Mouse (Mus musculus) MEL (cell line): Measurements from ENCODE around the gene Cd8a. TPM values are rescaled to one million over a fixed set of nuclear protein-coding genes. Genes with fewer than 3 reads are reported as not detected.

ENCODE experiments used
- DNase-seq: peaks from one replicate; pipeline ENCODE4 v3.0.0; 2011; ENCODE audit warnings: low read depth, low spot score
- H3K27ac ChIP-seq: 2 replicates; pipeline ENCODE4 v1.5.1; 2012; ENCODE audit warnings: low read depth, mild to moderate bottlenecking, control low read depth, low read length, moderate library complexity; ENCODE audit not compliant: control insufficient read depth
- H3K27me3 ChIP-seq, 2 experiments: fragments of 150-350 bp in 1 of 2; sonication (generic) in 1 of 2; 2 replicates each; pipeline ENCODE4 v1.6.1; 2012; ENCODE audit warnings: low read length in 2 of 2, mild to moderate bottlenecking in 2 of 2, improper control_type of control experiment in 1 of 2, moderate library complexity in 1 of 2; ENCODE audit not compliant: insufficient read depth in 2 of 2, control insufficient read depth in 1 of 2
- H3K36me3 ChIP-seq, 2 experiments: 2 replicates each; pipeline ENCODE4 v1.6.1; 2012 to 2014; ENCODE audit warnings: low read length in 2 of 2, improper control_type of control experiment in 1 of 2, inconsistent platforms in 1 of 2, mild to moderate bottlenecking in 1 of 2; ENCODE audit not compliant: insufficient read depth in 2 of 2, control insufficient read depth in 1 of 2
- H3K4me1 ChIP-seq, 2 experiments: fragments of 150-350 bp in 1 of 2; sonication (generic) in 1 of 2; 2 replicates each; pipeline ENCODE4 v1.6.1; 2012; ENCODE audit warnings: low read length in 2 of 2, improper control_type of control experiment in 1 of 2, mild to moderate bottlenecking in 1 of 2; ENCODE audit not compliant: insufficient read depth in 2 of 2, control insufficient read depth in 1 of 2
- H3K4me3 ChIP-seq, 2 experiments: fragments of 150-350 bp in 1 of 2; sonication (generic) in 1 of 2; 2 replicates each; pipeline ENCODE4 v1.5.1; 2012; ENCODE audit warnings: low read depth in 2 of 2, low read length in 2 of 2, mild to moderate bottlenecking in 2 of 2, moderate library complexity in 2 of 2, control low read depth in 1 of 2, improper control_type of control experiment in 1 of 2; ENCODE audit not compliant: control insufficient read depth in 1 of 2, insufficient read depth in 1 of 2
- H3K79me2 ChIP-seq: 2 replicates; pipeline ENCODE4 v1.6.1; 2012; ENCODE audit warnings: mild to moderate bottlenecking, low read length, moderate library complexity; ENCODE audit not compliant: control insufficient read depth, poor library complexity, insufficient read depth
- H3K9ac ChIP-seq: 2 replicates; pipeline ENCODE4 v1.6.1; 2012; ENCODE audit warnings: low read depth, mild to moderate bottlenecking, control low read depth, low read length, moderate library complexity; ENCODE audit not compliant: control insufficient read depth, poor library complexity, severe bottlenecking
- H3K9me3 ChIP-seq: fragments of 150-350 bp; sonication (generic); replicated peaks from 2 replicates; pipeline ENCODE4 v1.6.1; 2012; ENCODE audit warnings: mild to moderate bottlenecking, low read length, improper control_type of control experiment, moderate library complexity; ENCODE audit not compliant: insufficient read depth
- BHLHE40 ChIP-seq: IDR thresholded peaks from 2 replicates; pipeline ENCODE4 v1.6.1; 2012; ENCODE audit warnings: low read depth, mild to moderate bottlenecking, inconsistent platforms, low read length, improper control_type of control experiment, borderline replicate concordance
- CHD1 ChIP-seq: IDR thresholded peaks from 2 replicates; pipeline ENCODE4 v1.6.1; 2012; ENCODE audit warnings: low read depth, mild to moderate bottlenecking, inconsistent platforms, low read length, improper control_type of control experiment
- CTCF ChIP-seq, 3 experiments: IDR thresholded peaks in 2 of 3; conservative IDR thresholded peaks in 1 of 3; 2 replicates each; pipeline ENCODE4 v1.5.1; 2011 to 2012; ENCODE audit warnings: low read length in 3 of 3, low read depth in 2 of 3, mild to moderate bottlenecking in 2 of 3, improper control_type of control experiment in 1 of 3, inconsistent platforms in 1 of 3, mixed read lengths in 1 of 3, moderate library complexity in 1 of 3; ENCODE audit not compliant: control insufficient read depth in 1 of 3, insufficient read depth in 1 of 3, poor library complexity in 1 of 3, severe bottlenecking in 1 of 3
- E2F4 ChIP-seq: IDR thresholded peaks from 2 replicates; pipeline ENCODE4 v1.6.1; 2011; ENCODE audit warnings: low read depth, low read length, improper control_type of control experiment, borderline replicate concordance
- EP300 ChIP-seq, 2 experiments: IDR thresholded peaks; 2 replicates each; pipeline ENCODE4 v1.6.1; 2011; ENCODE audit warnings: improper control_type of control experiment in 2 of 2, low read length in 2 of 2, low read depth in 1 of 2, mild to moderate bottlenecking in 1 of 2
- HCFC1 ChIP-seq: IDR thresholded peaks from 2 replicates; pipeline ENCODE4 v1.6.1; 2012; ENCODE audit warnings: low read depth, mild to moderate bottlenecking, inconsistent platforms, low read length, improper control_type of control experiment, moderate library complexity
- JUND ChIP-seq: IDR thresholded peaks from 2 replicates; pipeline ENCODE4 v1.6.1; 2011; ENCODE audit warnings: low read depth, mild to moderate bottlenecking, improper control_type of control experiment, low read length
- KAT2A ChIP-seq: conservative IDR thresholded peaks from 2 replicates; pipeline ENCODE4 v1.6.1; 2012; ENCODE audit warnings: low read depth, low read length, improper control_type of control experiment, inconsistent platforms
- MEF2A ChIP-seq: IDR thresholded peaks from 2 replicates; pipeline ENCODE4 v1.6.1; 2014; ENCODE audit warnings: low read depth, mild to moderate bottlenecking, inconsistent platforms, low read length, improper control_type of control experiment; ENCODE audit not compliant: poor library complexity, insufficient replicate concordance, severe bottlenecking; ENCODE audit errors: extremely low read depth
- MXI1 ChIP-seq: IDR thresholded peaks from 2 replicates; pipeline ENCODE4 v1.6.1; 2011; ENCODE audit warnings: mild to moderate bottlenecking, low read depth, low read length, improper control_type of control experiment
- MYC ChIP-seq: IDR thresholded peaks from 2 replicates; pipeline ENCODE4 v1.6.1; 2011; ENCODE audit warnings: low read depth, mild to moderate bottlenecking, low read length, improper control_type of control experiment, moderate library complexity
- POLR2A ChIP-seq, 2 experiments: IDR thresholded peaks; 2 replicates each; pipeline ENCODE4 v1.6.1; 2011 to 2012; ENCODE audit warnings: low read length in 2 of 2, mild to moderate bottlenecking in 2 of 2, control low read depth in 1 of 2, improper control_type of control experiment in 1 of 2, low read depth in 1 of 2, moderate library complexity in 1 of 2; ENCODE audit not compliant: control insufficient read depth in 1 of 2, insufficient read depth in 1 of 2, poor library complexity in 1 of 2
- RCOR1 ChIP-seq: IDR thresholded peaks from 2 replicates; pipeline ENCODE4 v1.6.1; 2012; ENCODE audit warnings: low read depth, mild to moderate bottlenecking, inconsistent platforms, low read length, improper control_type of control experiment
- SIN3A ChIP-seq: IDR thresholded peaks from 2 replicates; pipeline ENCODE4 v1.6.1; 2012; ENCODE audit warnings: low read length, improper control_type of control experiment, inconsistent platforms
- SMC3 ChIP-seq: IDR thresholded peaks from 2 replicates; pipeline ENCODE4 v1.6.1; 2011; ENCODE audit warnings: low read depth, low read length, improper control_type of control experiment
- TAL1 ChIP-seq: IDR thresholded peaks from 2 replicates; pipeline ENCODE4 v1.6.1; 2012; ENCODE audit warnings: mild to moderate bottlenecking, inconsistent platforms, low read length, moderate library complexity, mixed read lengths
- TBP ChIP-seq: IDR thresholded peaks from 2 replicates; pipeline ENCODE4 v1.8.0; 2011; ENCODE audit warnings: low read depth, low read length, improper control_type of control experiment
- TCF12 ChIP-seq: IDR thresholded peaks from 2 replicates; pipeline ENCODE4 v1.6.1; 2014; ENCODE audit warnings: low read depth, mild to moderate bottlenecking, inconsistent platforms, low read length, improper control_type of control experiment, moderate library complexity
- UBTF ChIP-seq: IDR thresholded peaks from 2 replicates; pipeline ENCODE4 v1.6.1; 2012; ENCODE audit warnings: low read depth, mild to moderate bottlenecking, inconsistent platforms, low read length, improper control_type of control experiment, moderate library complexity, borderline replicate concordance; ENCODE audit not compliant: insufficient read depth
- ZC3H11A ChIP-seq: IDR thresholded peaks from 2 replicates; pipeline ENCODE4 v1.6.1; 2012; ENCODE audit warnings: low read depth, mild to moderate bottlenecking, inconsistent platforms, low read length, improper control_type of control experiment
- ZMIZ1 ChIP-seq: IDR thresholded peaks from 2 replicates; pipeline ENCODE4 v1.6.1; 2012; ENCODE audit warnings: low read depth, mild to moderate bottlenecking, inconsistent platforms, low read length, improper control_type of control experiment, moderate library complexity
- ZNF384 ChIP-seq: IDR thresholded peaks from 2 replicates; pipeline ENCODE4 v1.6.1; 2012; ENCODE audit warnings: low read depth, mild to moderate bottlenecking, inconsistent platforms, low read length, improper control_type of control experiment
- polyA plus RNA-seq, 2 experiments: library from polyadenylated mRNA; stranded (reverse) in 1 of 2; unstranded in 1 of 2; fragments of >175 nt in 1 of 2; fragments of >200 nt in 1 of 2; gene quantifications; 2 replicates each; pipeline versions ENCODE4 v1.2.1 to v1.2.4; 2012; ENCODE audit warnings: low replicate concordance in 2 of 2, low read depth in 1 of 2; ENCODE audit not compliant: insufficient read length in 2 of 2, insufficient read depth in 1 of 2, missing spikeins in 1 of 2
- total RNA-seq: library from RNA; depleted of rRNA; stranded (reverse); fragments of 300-350 nt; gene quantifications from 2 replicates; pipeline ENCODE4 v1.2.3, GENCODE M21; 2012

The Cd8a gene
- total and polyA plus RNA-seq, 3 experiments = not detected

GRCm38 (mm10) chr6:71381654-71382053, 8.4 kb downstream of the Cd8a start:
- Histone ChIP-seq H3K4me1 (no peaks in the 10 kb centered on the region), H3K36me3 (no peaks in the 10 kb centered on the region), H3K9ac (no peak overlapping the region), H3K4me3 (no peak overlapping the region), H3K27ac (no peak overlapping the region), H3K79me2 (no peaks in the 10 kb centered on the region), H3K9me3 (no peaks in the 10 kb centered on the region), H3K27me3 (0 out of 4 replicates have a peak, but pooled peaks cover 0 to 1% of the 10 kb centered on the region in 2 experiments)
- TF ChIP-seq JUND = no peak
- TF ChIP-seq POLR2A (IDR thresholded peaks at IDR 0.05; ENCODE audit: control insufficient read depth in 1 of 2, insufficient read depth in 1 of 2, low read depth in 1 of 2, low read length in 2 of 2, poor library complexity in 1 of 2) = no peak
- no peak for TF ChIP-seq TAL1
- no peak for TF ChIP-seq MXI1
- TF ChIP-seq CTCF (IDR thresholded peaks at IDR 0.05 in 2 of 3, conservative IDR thresholded peaks at IDR 0.05 in 1 of 3; ENCODE audit: control insufficient read depth in 1 of 3, insufficient read depth in 1 of 3, low read depth in 2 of 3, low read length in 3 of 3, poor library complexity in 1 of 3, severe bottlenecking in 1 of 3) = no peak
- no peak for TF ChIP-seq BHLHE40
- no peak for DNase-seq

GRCm38 (mm10) chr6:71390496-71390895, 17.3 kb downstream of the Cd8a start:
- DNase-seq = no peak
- Histone ChIP-seq H3K27ac (no peak overlapping the region), H3K9ac (no peak overlapping the region), H3K27me3 (no peaks in the 10 kb centered on the region), H3K79me2 (no peaks in the 10 kb centered on the region), H3K4me1 (no peaks in the 10 kb centered on the region), H3K36me3 (peaks cover 0 to 1% of the 10 kb centered on the region in 2 experiments; a peak in 1 of 4 replicates), H3K9me3 (no peaks in the 10 kb centered on the region), H3K4me3 (no peak overlapping the region)
- no peak for TF ChIP-seq MEF2A
- no peak for TF ChIP-seq HCFC1
- TF ChIP-seq ZNF384 = no peak
- no peak for TF ChIP-seq MYC
- TF ChIP-seq BHLHE40 = no peak
- TF ChIP-seq UBTF = no peak
- no peak for TF ChIP-seq E2F4
- TF ChIP-seq SMC3 = no peak
- TF ChIP-seq EP300 (IDR thresholded peaks at IDR 0.05; ENCODE audit: low read depth in 1 of 2, low read length in 2 of 2) = no peak
- no peak for TF ChIP-seq ZC3H11A
- no peak for TF ChIP-seq MXI1
- TF ChIP-seq SIN3A = no peak
- no peak for TF ChIP-seq RCOR1
- no peak for TF ChIP-seq ZMIZ1
- no peak for TF ChIP-seq TBP
- TF ChIP-seq TAL1 = no peak
- TF ChIP-seq TCF12 = no peak
- TF ChIP-seq CHD1 = no peak
- TF ChIP-seq KAT2A = no peak
